Mouse (Mus musculus) lung, postnatal 0 days (tissue): Measurements from ENCODE around the gene Col6a6.

Source experiments
- CTCF ChIP-seq: IDR thresholded peaks from 2 replicates; pipeline ENCODE4 v1.5.1; 2016; ENCODE audit warnings: antibody characterized with exemption, mild to moderate bottlenecking
- EP300 ChIP-seq: IDR thresholded peaks from 2 replicates; pipeline ENCODE4 v1.6.1; 2016; ENCODE audit warnings: antibody characterized with exemption, mild to moderate bottlenecking, control low read depth

DNA sequence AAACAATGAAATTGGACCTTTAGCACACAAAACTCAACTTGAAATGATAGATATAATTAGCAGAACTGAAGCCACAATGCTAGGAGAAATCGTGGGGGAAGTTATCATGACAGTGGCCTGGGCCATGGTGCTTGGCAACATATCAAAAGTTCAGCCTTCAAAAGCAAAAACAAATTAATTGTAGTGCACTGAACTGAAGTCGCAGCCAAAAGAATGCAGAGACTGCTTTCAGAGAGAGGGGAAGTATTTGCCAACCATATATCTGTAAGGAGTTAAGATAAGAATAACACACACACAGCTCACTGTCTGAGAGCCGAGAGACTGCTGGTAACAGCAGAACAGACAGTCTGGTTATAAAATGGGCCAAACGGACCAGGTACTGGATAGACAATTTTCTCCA lies 33.0 kb downstream of the Col6a6 start:
- TF ChIP-seq CTCF, result no peak
- no peak for TF ChIP-seq EP300
